In the genomic region with DNA sequence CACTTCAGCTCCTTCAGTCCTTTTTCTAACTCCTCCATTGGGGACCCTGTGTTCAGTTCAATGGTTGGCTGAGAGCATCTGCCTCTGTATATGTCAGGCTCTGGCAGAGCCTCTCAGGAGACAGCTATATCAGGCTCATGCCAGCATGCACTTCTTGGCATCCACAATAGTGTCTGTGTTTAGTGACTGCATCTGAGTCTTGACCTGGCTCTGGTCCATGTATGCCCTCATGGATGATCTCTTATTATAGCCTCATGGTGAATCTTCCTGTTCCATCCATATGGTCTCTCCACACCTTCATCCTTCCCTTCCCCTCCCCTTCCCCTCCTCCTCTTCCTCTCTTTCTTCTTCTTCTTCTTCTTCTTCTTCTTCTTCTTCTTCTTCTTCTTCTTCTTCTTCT, we compare ENCODE assay signal across 12 mouse cellular contexts. TPM values are rescaled to one million over a fixed set of nuclear protein-coding genes. Genes with fewer than 3 reads are reported as not detected.
DNase-seq lines count a peak whose midpoint lies in the region.
"Not testable (repeated sequence)": the region's sequence is repeated elsewhere in the genome, so short reads cannot be mapped to it uniquely, and the experiment has no call there.
"Had no signal": no experiment of that assay in that cellular context is flagged by ENCODE, and none has a peak within 500 bp of the region (broad histone marks: within the 10 kb centered on the region; RNA-seq: fewer than 3 reads in every experiment).

No protein-coding gene starts in this region.

- intact Hi-C loops in left cerebral cortex, postnatal 4 days (cut with DNase I): not testable (repeated sequence)

- peak; percentile 76 for DNase-seq in brain, adult 2 months (ENCODE audit: low read depth, low spot score)
- peak; percentile 14 for DNase-seq in cerebellum, adult 11 months
- DNase-seq in cerebellum, adult 18-20 months: peak; percentile 25 to 45
- peak; percentile 7 for DNase-seq in cerebellum, adult 8-10 months
- peak; percentile 53 for DNase-seq in cerebellum, adult 9-11 months
- DNase-seq in cerebellum, postnatal 14 days: peak; percentile 56 to 65
- DNase-seq in cerebellum, postnatal 36 days: peak; percentile 31 to 45
- DNase-seq in left cerebral cortex, postnatal 4 days: peak; percentile 73

RNA-seq across cellular contexts. Expression of a gene that starts 49.7 kb away (rescaled TPM):
- total RNA-seq in left cerebral cortex, postnatal 4 days (2021): not detected
- total RNA-seq: CH12.LX; gastrocnemius, adult 2 months had no signal

RNA-seq across cellular contexts. Expression of a gene that starts 53.1 kb away (rescaled TPM):
- under 1 TPM; 0.28 to 0.30 TPM for total RNA-seq in left cerebral cortex, postnatal 4 days (2021)
- total RNA-seq: adrenal gland, postnatal 36 days; CH12.LX; common myeloid progenitor, adult 5-6 weeks; gastrocnemius, adult 2 months had no signal

Comparison
In these comparisons a context has a peak if more than half of its experiments do, and no peak if none do; other contexts are left out.
1. Peak in every context shown above with its lines: DNase-seq.
2. DNase-seq: peak in every context shown above with its lines; median percentile 76 in brain, adult 2 months; 73 in left cerebral cortex, postnatal 4 days; 60 in cerebellum, postnatal 14 days; 53 in cerebellum, adult 9-11 months; 38 in cerebellum, postnatal 36 days; 35 in cerebellum, adult 18-20 months; 14 in cerebellum, adult 11 months; 7 in cerebellum, adult 8-10 months.